Mouse (Mus musculus): ENCODE data around the gene Arl1. TPM values are rescaled to one million over a fixed set of nuclear protein-coding genes. Genes with fewer than 3 reads are reported as not detected.

Gene Arl1
- 233 and 246 TPM in 2 replicates for polyA plus RNA-seq (2011; ENCODE audit: insufficient read length, low read depth, missing spikeins)

DNA sequence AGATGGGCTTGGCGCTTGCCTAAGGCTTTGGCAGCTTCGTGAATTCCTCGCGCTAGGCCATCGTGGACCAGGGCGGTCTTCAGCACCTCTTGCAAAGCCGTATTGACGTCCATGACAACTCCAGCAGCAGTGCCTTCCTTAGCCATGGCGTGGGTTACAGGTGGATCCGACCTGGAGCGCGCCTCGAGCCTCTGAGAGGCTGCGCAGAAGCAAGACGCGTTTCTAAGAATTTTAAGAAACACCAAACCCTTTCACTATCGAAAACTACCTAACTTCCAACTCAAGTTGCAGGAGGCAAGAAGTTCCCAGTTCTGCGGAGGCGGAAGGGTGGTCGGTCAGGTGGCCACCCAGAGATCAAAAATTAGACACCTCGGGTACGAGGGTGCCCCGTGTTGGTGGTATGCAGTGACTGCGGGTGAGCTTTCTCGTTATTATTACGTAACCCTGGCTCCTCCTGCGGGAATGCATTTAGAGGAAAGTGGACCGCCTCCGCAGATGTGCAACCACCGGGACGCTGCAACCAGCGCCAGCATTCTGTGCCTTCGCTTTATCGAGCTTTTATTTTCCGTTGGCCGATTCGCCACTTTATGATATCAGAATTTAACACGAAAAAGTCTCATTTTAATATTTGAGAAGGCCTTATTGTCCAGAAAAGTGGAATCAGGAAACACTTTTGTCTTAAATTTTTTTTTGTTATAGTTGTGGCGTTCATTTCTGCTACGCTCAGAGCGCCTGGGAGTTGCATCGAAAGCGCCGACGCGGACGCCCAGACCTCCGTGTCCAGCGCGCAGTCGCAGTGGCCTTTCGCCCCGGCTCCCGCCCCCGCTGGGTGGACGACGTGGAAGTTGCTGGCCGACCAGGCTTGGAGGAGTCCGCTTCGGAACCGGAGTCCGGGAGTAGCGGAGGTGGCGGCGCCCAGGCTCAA is at the start of gene Arl1:
TSS of gene Arl1 (plus strand) at position 288 of the 925 bp plus-strand sequence.
- peak within 1 kb of the TSS; percentile 71 for H3K27ac ChIP-seq (ENCODE audit: insufficient read depth, low read length)
- TF ChIP-seq CTCF (IDR thresholded peaks at IDR 0.05; ENCODE audit: borderline replicate concordance, insufficient read depth, low read length) (no peak), POLR2A (IDR thresholded peaks at IDR 0.05; ENCODE audit: low read depth, low read length) (peak; percentile 82)
- peaks cover 2% of the 10 kb centered on the region; the same call in 1 of the 2 replicates for H3K4me1 ChIP-seq (ENCODE audit: control insufficient read depth, insufficient read depth, low read length)
- peak within 1 kb of the TSS; percentile 83 for H3K4me3 ChIP-seq (ENCODE audit: insufficient read depth, low read length)

- H3K4me1 ChIP-seq (ENCODE audit: control insufficient read depth, insufficient read depth, low read length) = no peaks in the 10 kb centered on the region
- no peak overlapping the region for H3K27ac ChIP-seq (ENCODE audit: insufficient read depth, low read length)
- H3K4me3 ChIP-seq (ENCODE audit: insufficient read depth, low read length) = no peak overlapping the region
- no peak for TF ChIP-seq POLR2A (IDR thresholded peaks at IDR 0.05; ENCODE audit: low read depth, low read length)
- TF ChIP-seq CTCF (IDR thresholded peaks at IDR 0.05; ENCODE audit: borderline replicate concordance, insufficient read depth, low read length) = no peak
Measured at GRCm38 (mm10) chr10:88682904-88683563, 47.6 kb upstream of the Arl1 start.

- H3K27ac ChIP-seq (ENCODE audit: insufficient read depth, low read length) = no peak within 1 kb of the TSS
- TF ChIP-seq POLR2A (IDR thresholded peaks at IDR 0.05; ENCODE audit: low read depth, low read length) (no peak), CTCF (IDR thresholded peaks at IDR 0.05; ENCODE audit: borderline replicate concordance, insufficient read depth, low read length) (no peak)
- H3K4me1 ChIP-seq (ENCODE audit: control insufficient read depth, insufficient read depth, low read length) = no peaks in the 10 kb centered on the region
- no peak within 1 kb of the TSS for H3K4me3 ChIP-seq (ENCODE audit: insufficient read depth, low read length)
Measured at GRCm38 (mm10) chr10:88684925-88685324, 45.7 kb upstream of the Arl1 start, which contains the start of gene Spic. Gene Spic, minus strand, starts transcription at chr10:88685015.

DNA sequence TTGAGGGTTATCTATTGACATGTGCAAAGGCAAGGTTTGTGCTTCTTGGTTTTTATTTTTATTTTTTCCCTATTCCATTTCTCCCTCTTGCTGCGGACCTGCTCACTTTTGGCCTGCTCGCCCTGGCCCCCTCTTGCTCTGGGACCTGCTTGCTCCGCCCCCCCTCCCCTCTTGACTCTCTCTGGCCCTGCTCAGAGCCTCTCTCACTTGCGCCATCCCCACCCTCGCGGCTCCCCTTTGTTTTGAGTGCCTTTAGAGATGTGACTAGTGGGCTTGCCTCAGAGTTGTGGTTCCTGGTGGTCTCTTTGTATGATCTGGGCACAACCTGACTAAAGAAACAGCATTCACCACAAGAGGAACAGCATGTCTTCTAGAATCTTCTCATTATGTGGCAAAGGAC is 29.7 kb upstream of the Arl1 start:
- no peak overlapping the region for H3K27ac ChIP-seq (ENCODE audit: insufficient read depth, low read length)
- no peak for TF ChIP-seq CTCF (IDR thresholded peaks at IDR 0.05; ENCODE audit: borderline replicate concordance, insufficient read depth, low read length)
- no peak for TF ChIP-seq POLR2A (IDR thresholded peaks at IDR 0.05; ENCODE audit: low read depth, low read length)
- H3K4me3 ChIP-seq (ENCODE audit: insufficient read depth, low read length) = no peak overlapping the region
- no peaks in the 10 kb centered on the region for H3K4me1 ChIP-seq (ENCODE audit: control insufficient read depth, insufficient read depth, low read length)

DNA sequence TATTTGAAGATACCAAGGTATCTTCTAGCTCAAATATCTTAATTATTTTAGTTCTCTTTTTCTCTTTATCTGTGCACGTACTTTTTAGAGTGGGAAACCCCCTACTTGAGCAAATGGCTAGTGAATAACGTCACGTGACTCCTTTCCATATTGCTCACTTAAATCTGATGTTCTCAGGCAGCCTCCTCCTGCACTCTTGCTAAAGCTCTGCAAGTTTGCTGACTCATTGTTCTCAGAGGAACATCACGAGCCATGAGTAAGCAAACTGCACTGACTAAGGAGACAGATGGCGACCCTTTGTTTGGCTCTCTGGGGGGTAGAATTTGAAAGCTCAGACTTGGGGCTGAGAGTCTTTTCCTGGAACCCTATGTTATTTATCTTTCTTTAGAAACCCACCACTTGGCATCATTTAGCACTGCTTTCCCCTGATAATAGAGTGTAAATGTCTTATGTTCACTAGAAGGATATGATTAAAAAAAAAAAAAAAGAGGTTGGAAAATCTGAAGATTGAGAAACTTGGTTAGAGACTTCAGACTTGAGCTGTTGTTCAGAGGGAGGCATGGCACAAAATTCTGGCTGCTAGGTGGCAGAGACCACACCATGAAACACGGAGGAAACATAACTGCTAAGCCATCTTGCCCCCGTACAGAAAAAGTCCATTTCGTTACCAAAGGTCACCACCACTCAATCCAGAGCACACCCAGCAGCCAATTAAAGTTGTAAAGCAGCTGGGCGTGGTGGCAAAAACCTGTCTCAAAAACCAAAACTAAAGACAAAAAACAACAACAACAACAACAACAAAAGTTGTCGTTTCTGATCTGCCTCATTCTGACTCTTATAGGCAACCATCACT is 21.8 kb upstream of the Arl1 start:
- Histone ChIP-seq H3K27ac (ENCODE audit: insufficient read depth, low read length) (no peak overlapping the region), H3K4me1 (ENCODE audit: control insufficient read depth, insufficient read depth, low read length) (no peaks in the 10 kb centered on the region), H3K4me3 (ENCODE audit: insufficient read depth, low read length) (no peak overlapping the region)
- no peak for TF ChIP-seq CTCF (IDR thresholded peaks at IDR 0.05; ENCODE audit: borderline replicate concordance, insufficient read depth, low read length)
- TF ChIP-seq POLR2A (IDR thresholded peaks at IDR 0.05; ENCODE audit: low read depth, low read length) = no peak

GRCm38 (mm10) chr10:88712359-88712758 is 18.3 kb upstream of the Arl1 start:
- no peaks in the 10 kb centered on the region for H3K4me1 ChIP-seq (ENCODE audit: control insufficient read depth, insufficient read depth, low read length)
- TF ChIP-seq CTCF (IDR thresholded peaks at IDR 0.05; ENCODE audit: borderline replicate concordance, insufficient read depth, low read length) (no peak), POLR2A (IDR thresholded peaks at IDR 0.05; ENCODE audit: low read depth, low read length) (no peak)
- no peak overlapping the region for H3K4me3 ChIP-seq (ENCODE audit: insufficient read depth, low read length)
- no peak overlapping the region for H3K27ac ChIP-seq (ENCODE audit: insufficient read depth, low read length)

DNA sequence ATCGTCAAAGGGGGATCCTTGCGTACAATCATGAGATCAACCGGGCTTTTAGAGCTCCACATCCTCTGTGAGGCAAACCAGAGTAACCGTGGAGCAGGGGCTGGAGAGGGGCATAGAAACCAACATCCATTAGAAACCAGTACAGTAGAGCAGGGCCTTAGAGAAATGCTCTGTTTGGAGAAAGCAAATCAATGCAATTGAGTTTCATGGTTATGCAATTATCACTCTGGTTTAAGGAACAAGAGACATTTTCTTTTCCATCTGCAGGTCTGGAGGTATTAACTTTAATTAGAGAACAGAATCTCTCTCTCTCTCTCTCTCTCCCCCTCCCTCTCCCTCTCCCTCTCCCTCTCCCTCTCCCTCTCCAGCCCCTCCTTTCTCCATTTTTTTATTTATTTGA is 15.9 kb upstream of the Arl1 start:
- TF ChIP-seq CTCF (IDR thresholded peaks at IDR 0.05; ENCODE audit: borderline replicate concordance, insufficient read depth, low read length) = no peak
- no peak for TF ChIP-seq POLR2A (IDR thresholded peaks at IDR 0.05; ENCODE audit: low read depth, low read length)
- Histone ChIP-seq H3K27ac (ENCODE audit: insufficient read depth, low read length) (no peak overlapping the region), H3K4me3 (ENCODE audit: insufficient read depth, low read length) (no peak overlapping the region), H3K4me1 (ENCODE audit: control insufficient read depth, insufficient read depth, low read length) (no peaks in the 10 kb centered on the region)

GRCm38 (mm10) chr10:88715621-88716020 is 15.0 kb upstream of the Arl1 start:
- H3K27ac ChIP-seq (ENCODE audit: insufficient read depth, low read length) = no peak overlapping the region
- no peaks in the 10 kb centered on the region for H3K4me1 ChIP-seq (ENCODE audit: control insufficient read depth, insufficient read depth, low read length)
- no peak for TF ChIP-seq CTCF (IDR thresholded peaks at IDR 0.05; ENCODE audit: borderline replicate concordance, insufficient read depth, low read length)
- no peak for TF ChIP-seq POLR2A (IDR thresholded peaks at IDR 0.05; ENCODE audit: low read depth, low read length)

More at GRCm38 (mm10) chr10:88715621-88716020, 15.0 kb upstream of the Arl1 start:
- H3K4me3 ChIP-seq (ENCODE audit: insufficient read depth, low read length) = no peak overlapping the region

All from embryonic fibroblast, embryonic 13.5 days (primary cell).